Mouse (Mus musculus) CH12.LX (cell line): Measurements from ENCODE around the gene Bfsp2.

Source experiments
- E2F4 ChIP-seq: IDR thresholded peaks from 2 replicates; pipeline ENCODE4 v1.6.1; 2011; ENCODE audit warnings: low read depth, low read length, improper control_type of control experiment; ENCODE audit not compliant: insufficient replicate concordance
- POLR2A ChIP-seq: IDR thresholded peaks from 2 replicates; pipeline ENCODE4 v1.6.1; 2011; ENCODE audit warnings: low read depth, mild to moderate bottlenecking, improper control_type of control experiment, low read length
- UBTF ChIP-seq: IDR thresholded peaks from 2 replicates; pipeline ENCODE4 v1.6.1; 2012; ENCODE audit warnings: low read depth, mild to moderate bottlenecking, inconsistent platforms, low read length, improper control_type of control experiment, moderate library complexity

DNA sequence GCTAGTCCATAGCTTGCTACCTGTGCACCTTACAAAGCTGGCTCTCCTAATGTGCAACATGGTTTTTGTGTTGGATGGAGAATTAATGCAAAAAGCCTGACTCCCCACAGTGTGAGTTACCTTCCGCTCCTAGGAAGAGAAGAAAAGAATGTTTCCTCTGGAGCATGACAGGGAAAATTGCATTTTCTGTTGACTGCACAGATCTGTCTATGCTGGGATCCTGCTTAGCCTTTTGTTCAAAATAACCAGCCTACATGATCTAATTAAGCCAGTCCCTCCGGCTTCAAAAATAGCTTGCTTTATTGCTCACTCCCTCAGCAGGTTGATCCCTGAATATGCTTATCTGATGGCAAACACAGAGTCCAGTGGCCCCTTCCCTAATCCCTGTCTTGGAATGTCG, 59.4 kb downstream of the Bfsp2 start:
- TF ChIP-seq UBTF (no peak), POLR2A (no peak), E2F4 (no peak)
